Mouse (Mus musculus) adrenal gland, postnatal 14 days (tissue): Measurements from ENCODE around the gene Git2. TPM values are rescaled to one million over a fixed set of nuclear protein-coding genes. Genes with fewer than 3 reads are reported as not detected.

Experiments used
- DNase-seq: peaks from one replicate; pipeline ENCODE4 v3.0.0; 2021; ENCODE audit warnings: mixed read lengths
- total RNA-seq: library from RNA; stranded (reverse); gene quantifications from 2 replicates; pipeline ENCODE4 v1.2.3, GENCODE M21; 2021

Git2 gene
- total RNA-seq, 1 experiment from 2014 or later, result 42.7 TPM

DNA sequence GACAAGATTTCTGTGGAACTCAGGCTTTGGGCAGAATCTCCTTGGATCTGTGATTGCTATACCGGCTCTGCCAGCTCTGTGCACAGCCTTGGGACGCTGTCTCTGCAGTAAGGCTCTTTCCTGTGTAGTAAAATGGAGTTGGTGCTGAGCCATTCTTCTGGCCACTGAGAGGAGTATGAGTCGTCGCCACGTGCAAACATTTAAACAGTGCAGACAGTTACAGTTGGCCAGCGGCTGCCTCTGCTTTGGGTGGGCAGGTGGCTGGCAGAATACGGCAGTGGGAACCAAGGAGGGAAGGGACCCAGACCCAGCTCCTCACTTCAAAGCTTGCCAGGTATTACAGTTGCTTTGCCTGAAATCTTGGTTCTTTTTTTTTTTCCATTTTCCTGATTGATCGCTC, 21.9 kb upstream of the Git2 start:
- DNase-seq, result no peak

DNA sequence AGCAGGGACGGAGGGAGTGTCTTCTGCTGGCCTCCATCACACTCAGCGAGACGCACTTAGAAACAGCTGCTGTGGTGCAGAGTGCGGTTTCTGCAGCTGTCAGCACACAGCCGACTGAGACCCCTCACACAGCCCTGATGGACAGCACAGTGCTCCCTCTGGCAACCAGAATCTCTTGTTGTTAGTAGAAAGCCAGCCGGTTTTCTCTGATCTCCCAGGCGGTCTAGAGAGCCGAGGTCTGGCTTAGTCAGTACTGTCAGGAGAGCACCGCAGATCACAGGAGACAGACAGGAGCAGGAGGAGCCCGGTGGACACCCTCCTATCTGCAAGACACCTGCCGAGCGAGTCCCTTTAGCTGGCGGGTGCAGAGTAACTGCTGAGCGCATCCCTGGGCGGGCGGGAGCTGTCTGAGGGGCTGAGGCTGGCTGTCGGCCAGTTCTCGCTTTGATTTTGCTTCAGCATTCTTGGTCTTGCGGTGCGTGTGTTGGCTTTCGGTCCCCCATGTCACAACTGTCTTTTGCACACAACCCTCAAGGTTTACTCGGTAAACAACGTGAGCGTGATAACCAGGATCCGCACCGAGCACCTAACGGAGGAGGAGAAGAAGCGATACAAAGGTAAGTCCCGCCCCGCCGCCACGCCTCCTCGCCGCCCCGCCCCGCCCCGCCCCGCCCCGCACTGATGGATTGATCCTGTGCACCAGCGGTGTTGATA, 21.1 kb upstream of the Git2 start:
- peak; percentile 39 for DNase-seq

DNA sequence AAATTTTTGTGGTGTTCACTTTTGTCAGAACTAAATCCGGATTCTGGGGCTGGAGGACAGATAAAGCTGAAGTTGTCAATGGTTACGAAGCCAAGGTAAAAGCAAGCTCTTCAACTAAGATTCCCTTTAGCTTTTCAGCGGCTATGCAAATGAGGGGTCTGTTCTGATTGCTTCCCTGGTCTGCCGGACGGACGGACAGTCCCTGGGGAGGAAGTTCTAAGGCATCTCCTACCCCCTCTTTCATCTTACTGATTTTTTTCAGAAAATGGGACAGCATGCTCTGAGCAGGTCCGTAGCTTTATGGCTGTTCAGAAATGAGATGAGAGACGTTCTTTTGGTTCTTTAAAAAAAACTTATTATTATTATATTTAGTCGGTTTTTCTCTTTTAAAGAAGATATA, 20.3 kb upstream of the Git2 start:
- DNase-seq, result no peak

DNA sequence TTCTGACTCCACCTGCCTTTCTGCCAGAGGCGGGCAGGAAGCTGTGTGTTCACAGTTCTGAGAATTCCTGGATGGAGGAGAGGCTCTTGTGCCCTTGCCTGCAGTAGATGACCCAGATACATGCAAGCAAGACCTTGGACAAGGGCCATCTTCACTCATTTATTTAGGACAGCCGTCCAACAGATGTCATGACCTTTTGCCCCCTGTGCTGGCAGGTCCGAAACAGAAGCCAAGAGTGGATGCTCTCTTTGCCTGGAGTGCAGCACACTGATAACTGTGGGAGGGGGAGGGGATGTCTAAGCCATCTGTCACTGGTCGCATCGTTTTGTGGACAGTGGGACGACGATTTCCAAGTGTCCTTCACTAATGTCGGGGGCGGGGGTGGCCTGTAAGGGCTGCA, 19.9 kb upstream of the Git2 start:
- DNase-seq, result peak; percentile 66

DNA sequence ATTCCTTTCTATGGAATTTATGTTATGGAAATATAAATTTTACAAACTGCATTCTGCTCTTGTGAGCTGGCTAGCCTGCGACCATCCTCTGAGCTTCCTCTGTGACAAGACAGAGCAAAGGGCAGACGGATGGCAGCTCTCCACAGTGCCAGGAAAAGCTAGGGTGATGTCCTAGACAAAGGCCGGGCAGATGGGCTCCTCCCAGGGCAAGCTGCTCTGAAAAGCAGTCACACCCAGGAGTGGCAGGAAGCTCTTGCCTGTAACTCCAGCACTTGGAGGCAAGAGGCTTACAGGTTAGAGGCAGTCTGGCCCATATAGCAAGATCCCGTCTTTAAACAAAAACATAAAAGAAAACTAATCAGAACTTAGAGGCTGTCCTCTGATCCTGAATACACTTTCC, 19.3 kb upstream of the Git2 start:
- DNase-seq, result no peak

DNA sequence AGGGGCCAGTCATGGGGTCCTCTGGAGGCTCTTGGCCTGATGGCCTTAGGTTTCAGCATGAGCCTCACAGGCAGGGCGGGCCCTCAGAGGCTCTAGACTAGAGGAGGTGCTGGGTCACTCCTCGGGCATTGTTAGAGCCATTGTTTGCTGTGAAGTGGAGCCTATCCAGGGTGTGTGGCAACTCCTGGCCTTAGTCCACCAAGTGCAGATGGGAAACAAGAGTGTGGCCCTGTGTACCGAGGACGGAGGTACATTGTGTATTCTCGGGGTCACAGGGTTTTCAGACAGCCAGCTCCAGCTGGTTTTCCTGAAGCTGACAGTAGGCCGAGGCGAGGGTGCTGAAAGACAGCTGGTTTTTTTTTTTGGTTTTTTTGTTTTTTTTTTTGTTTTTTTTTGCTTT, 18.0 kb upstream of the Git2 start:
- DNase-seq, result no peak

DNA sequence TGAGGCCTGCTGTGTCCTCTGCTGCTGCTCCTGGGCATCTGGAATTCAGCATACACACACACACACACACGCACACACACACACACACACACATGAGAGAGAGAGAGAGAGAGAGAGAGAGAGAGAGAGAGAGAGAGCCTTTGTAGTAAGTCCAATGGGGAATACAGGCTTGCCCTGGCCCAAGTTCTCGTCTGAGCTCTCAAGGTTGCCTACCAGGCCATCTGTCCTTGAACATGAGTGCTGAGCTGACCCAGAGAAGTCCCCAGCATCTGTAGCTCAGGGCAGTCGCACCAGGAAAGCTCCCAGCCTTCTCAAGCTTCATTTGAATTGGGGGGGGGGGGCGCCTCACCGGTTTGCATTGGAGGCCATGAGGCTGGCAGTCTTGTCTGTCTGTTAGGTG, 9.9 kb upstream of the Git2 start:
- DNase-seq, result peak; percentile 61

DNA sequence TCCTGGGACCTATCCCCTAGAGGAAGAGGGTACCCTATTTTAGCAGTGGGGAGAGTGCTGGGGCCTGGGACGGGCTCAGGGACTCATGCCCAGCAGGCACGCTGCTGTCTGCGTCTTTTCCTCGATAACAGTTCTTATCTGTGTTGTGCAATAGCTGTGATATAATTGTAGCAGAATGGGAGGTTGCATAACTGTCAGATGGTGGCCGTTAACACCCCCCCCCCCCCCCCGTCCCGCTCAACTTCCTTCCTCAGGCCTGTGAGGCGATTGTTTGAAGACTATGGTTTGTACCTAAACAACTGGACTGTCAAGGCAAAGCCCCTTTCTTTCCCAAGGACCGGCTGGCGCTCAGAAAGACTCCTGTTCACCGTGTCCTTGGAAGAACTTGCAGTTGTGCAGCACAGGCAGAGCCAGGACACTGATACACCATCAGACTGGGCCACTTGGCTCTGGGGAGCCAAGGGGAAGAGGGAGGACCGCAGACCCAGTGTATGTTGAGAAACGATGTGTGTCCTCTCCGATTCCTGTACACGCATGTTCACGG, 9.4 kb upstream of the Git2 start:
- peak; percentile 57 for DNase-seq

DNA sequence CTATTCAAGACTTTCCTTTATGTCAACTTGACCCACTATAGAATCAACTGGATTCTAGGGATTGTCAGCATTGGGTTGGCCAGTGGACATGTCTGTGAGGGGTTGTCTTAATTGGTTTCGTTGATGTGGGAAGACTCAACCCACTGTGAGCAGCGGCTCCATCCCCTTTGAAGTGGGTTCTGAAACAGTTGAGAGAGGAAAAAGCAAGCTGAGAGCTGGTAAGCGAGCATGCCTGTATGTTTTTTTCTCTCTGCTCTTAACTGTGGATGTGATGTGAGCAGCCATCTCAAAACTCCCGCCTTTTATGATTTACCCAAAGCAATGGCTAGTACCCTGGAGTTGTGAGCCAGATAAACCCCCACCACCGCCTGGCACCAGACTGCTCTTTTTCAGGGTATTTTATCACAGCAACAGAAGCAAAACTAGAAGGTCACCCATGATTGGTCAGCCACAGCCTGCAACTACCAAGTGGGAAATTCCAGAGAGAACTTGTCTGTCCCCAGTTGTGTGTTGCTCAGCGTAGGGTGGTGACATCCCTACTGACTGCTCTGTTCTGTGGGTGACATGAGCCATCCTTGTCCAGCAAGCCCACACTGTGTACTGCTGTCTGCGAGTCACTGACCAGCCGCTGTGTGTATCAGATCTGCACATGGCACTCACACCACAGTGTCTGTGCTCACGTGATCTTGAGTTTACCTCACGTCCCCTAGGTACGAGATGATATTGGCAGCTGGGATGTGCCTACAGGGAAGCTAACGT, 8.3 kb upstream of the Git2 start:
- DNase-seq, result peak; percentile 43

DNA sequence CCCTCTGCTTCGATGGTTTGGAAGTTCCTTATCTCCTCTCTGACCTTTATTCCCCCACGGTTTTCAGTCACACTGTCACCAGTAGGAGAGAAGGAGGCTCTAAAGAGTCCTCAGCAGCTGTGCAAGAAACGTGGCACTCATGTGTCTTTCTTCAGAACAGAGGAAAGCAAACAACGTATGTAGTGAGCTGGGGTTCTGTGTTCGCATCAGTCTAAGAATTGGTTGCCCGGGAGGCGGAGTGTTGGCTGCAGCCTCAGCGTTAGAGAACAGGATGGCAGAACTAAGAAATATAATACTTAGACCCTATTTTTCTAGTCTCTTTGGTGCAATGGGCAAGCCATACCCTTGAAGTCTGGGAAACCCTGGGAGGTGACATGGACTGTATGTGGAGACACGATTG, 7.7 kb upstream of the Git2 start:
- DNase-seq, result no peak

DNA sequence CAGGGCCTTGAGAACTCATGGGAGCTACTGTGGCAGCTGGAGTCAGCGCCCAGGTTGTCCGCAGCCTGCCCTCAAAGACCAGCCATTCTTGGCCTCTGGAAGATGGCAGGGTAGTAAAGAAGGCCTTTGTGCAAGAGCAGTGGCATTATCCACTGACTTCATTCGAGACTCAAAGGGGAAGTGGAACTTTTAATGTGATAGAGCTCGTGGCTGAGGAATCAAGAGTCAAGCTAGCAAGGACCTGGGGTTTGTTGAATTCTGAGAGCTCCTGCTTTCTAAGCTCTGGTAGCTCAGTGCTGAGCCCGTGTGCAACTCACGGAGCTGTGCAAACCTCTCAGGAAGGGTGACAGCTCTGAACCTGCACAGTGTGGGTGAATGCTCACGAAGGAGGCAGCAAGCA, 5.6 kb upstream of the Git2 start:
- no peak for DNase-seq

DNA sequence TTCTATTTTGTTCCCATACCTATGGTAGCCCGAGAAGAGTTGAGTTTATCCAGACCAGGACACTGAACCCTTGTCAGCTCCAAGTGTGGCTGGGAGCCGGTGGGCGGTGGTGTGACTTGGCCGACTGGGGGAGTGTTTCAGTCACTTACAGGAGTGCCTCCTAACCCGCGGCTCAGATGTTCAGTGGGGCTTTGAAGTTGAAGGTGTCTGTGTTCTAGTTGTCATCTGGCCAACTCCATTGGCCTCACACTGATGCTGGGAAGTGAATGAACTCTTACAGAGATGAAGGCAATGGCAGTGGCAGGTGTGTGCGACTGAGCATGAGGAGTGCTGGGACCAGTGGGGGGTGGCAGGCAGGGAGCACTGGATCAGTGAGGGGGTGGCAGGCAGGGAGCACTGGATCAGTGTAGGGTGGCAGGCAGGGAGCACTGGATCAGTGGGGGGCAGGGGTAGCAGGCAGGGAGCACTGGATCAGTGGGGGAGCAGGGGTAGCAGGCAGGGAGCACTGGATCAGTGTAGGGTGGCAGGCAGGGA, 4.7 kb upstream of the Git2 start:
- no peak for DNase-seq

DNA sequence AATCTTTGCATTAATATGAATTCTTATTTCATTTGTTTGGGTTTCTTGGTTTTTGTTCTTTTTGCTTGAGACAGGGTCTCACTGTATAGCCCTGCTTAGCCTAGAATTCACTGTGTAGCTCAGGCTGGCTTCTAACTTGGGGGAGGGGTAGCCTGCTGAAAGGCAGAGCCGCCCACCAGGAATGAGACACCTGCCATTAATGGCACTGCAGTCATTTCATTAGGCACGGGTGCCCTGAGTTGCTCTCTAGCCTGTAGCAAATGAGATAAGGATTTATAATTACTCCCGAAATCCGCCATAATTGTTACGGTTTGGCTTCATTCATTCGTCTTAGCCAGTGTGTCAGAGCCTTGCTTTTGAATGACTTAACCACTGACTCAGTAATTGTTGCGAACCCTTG, 857 bp upstream of the Git2 start:
- no peak for DNase-seq

DNA sequence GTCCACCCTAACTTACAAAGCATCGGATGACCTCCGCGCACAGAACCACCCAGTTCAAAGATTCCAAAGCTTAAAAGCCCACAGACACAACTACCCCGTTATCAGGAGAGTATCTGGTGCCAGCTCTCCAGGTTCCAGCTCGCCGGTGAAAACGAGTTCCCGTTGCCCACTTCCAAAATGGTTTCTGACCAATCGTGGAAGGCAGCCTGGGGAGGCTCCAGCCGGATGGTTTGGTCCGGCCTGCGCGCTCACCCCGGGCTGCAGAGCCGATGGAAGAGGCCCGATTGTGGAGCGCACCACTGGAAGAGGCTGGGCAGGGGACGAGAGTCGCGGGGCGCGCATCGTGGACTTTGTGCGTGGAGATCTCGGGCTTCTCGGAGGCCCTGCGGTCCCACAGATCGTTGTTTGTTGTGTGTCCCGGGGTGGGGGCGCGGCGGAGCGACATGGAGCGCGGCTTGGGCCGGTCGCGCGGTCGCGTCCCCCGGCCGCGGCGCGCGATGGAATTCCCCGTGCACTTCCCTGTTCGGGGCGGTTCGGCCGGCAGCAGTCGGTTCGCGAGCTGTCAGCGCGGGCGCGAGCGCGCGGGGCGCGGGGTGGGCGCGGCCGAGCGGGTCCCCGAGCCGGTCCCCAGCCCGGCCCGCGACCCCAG, 790 bp downstream of the Git2 start, which contains the start of gene Ankrd13a:
Gene Ankrd13a, plus strand, starts transcription at position 275 of the 649 bp plus-strand sequence.
- DNase-seq, result peak; percentile 95

DNA sequence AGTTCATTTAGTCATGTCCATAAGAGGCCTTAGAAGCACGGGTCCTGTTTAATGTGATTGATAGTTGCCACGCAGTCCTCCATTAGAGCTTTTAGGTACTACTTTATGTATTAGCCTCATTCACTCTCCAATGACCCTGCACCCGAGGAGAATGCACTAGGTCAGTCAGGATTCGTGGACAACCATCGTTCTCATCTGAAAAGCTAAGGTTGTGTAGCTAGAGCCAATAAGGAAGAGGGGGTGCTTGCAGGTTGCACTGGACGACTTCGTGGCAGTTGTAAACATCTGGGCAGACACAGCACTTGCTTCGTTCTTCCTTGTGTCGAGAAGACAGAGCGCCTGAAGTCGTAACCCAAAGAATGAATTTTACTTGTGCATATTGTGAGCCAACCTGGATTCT, 1.5 kb downstream of the Git2 start:
- DNase-seq, result no peak

DNA sequence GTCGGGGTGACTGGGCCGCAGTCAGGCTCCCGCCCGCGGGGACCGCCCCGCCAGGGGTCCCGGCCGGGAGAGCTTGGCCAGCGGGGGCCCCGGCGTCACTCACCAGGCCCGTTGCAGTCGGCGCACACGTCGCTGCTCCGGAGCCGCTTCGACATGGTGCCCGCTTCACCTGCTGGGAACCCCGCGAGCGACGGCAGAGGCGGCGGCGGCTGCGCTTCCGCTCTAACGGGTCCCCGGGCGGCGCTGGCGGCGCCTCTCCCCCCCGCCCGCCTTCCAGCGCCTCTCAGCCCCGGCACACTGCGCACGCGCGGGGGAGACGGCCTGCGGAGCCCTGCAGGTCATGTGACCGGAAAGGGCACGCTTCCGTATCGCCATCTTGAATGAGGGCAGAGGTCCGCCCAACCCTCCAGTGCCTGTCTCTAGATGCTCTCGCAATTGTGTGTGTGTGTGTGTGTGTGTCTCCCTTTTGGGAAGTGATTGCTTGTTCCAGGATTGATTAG, 2.1 kb downstream of the Git2 start:
- peak; percentile 99 for DNase-seq

DNA sequence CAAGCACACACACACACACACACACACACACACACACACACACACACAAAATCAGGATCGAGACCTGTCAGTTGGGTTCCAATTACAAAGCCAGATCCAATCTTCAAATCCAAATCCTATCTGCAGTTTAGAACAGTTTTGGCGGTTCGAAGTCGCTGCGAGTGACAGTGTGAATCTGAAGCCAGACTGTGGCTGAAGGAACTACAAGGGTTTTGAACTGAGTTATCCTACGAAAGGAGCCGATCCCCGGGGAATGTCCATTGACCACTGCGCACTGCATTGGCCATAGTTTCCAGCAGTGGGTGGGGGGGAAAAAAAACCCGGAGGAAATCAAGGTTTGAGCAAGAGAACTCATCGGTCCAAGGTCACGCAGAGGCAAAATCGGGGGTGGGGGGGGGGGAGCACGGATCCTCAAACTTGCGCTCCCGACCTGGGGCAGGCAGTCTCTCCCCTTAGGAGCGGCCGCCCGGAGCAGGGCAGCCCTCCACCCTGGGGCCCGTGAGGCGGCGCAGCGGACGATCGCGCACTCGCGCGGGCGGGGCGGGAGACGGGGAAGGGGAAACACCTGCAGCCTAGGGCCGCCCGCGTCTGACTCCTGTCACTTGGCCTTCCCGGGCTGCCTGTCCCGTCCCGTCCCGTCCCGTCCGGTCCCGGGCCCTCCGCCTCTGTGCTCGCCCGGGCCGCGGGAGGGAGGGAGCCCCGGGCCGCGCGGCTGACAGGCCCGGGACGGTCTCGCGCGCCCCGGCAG, 2.7 kb downstream of the Git2 start:
- peak; percentile 83 for DNase-seq

DNA sequence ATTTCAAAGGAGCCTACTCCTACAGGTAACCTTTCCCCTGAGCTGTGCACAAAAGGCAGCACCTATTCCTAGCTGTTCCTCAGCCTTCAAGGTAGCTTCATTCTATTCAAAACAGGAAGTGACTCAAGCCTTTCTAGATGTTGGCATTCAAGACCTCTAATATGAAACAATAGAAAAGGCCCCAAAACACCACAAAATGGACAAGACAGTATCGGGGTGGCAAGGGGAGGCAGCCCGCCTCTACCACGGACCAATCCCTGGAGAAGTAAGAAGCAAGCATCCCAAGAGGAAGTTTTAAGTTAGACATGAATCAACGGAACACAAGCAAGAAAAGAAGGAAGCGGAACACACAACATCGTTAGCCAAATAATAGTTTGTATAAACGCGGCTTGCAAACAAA, 3.5 kb downstream of the Git2 start:
- no peak for DNase-seq

DNA sequence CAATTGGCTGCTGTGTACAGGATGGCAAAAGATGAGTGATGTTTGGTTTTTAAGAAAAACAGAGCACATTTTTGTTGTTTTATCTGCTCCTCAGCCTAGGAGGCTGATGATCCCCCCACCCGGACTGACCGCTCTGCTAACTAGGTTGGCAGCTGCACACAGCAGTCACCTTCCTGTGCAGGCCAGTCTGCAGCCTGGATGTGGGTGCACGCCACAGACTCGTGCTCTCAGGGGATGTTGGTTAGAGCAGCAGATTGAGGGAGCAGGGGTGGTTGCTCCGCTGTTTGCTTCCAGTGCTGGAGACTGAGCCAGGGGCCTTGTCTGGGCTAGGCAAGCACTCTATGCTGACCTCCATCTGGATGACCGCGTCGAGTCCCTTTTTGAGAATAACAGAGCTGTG, 5.5 kb downstream of the Git2 start:
- DNase-seq, result no peak

DNA sequence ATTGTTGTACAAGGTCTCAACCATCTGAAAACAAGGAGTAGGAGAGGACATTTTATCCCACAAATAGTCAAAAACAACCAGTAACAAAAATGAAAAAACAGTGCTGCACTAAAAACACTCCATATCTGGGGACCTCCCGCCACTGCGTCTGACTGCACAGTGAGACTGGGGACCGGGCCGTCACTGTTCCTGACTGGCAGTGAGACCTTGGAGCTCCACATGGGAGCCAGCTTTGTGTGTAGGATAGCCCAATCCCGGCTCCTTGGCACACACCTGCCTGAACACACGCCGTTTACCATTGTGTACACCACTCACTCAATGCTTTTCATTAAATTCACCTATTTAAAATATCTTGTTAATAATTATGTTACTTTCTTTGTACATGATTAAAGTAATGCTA, 8.1 kb downstream of the Git2 start:
- DNase-seq, result no peak

DNA sequence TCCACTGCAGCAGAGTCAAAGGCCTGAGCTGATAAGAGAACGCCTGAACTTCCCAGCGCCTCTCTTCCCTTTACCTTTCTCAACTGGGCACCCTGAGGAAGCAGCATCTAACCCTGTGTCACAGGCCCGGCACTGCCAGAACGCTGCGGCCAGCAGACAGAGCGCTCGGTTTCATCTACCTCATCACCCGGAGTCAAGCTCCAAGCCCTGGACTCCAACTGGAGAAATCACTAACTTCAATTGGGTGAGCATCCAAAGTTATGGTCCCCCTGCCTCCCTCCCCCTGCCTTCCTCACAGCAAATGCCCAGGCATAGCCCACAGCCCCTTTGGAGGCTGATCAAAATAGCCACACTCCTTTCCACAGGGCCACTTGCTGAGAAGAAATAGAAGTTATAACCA, 8.6 kb downstream of the Git2 start:
- no peak for DNase-seq
